Mouse (Mus musculus): ENCODE measurements around the gene Hist1h3b. TPM values are rescaled to one million over a fixed set of nuclear protein-coding genes. Genes with fewer than 3 reads are reported as not detected.
"Not testable (repeated sequence)": the region's sequence is repeated elsewhere in the genome, so short reads cannot be mapped to it uniquely, and the experiment has no call there.

The Hist1h3b gene
- polyA plus RNA-seq (2015; fragmentation: Nextera tagmentation; extraction: Ambion mirVana) = 0.96 and 2.3 TPM in 2 replicates

DNA sequence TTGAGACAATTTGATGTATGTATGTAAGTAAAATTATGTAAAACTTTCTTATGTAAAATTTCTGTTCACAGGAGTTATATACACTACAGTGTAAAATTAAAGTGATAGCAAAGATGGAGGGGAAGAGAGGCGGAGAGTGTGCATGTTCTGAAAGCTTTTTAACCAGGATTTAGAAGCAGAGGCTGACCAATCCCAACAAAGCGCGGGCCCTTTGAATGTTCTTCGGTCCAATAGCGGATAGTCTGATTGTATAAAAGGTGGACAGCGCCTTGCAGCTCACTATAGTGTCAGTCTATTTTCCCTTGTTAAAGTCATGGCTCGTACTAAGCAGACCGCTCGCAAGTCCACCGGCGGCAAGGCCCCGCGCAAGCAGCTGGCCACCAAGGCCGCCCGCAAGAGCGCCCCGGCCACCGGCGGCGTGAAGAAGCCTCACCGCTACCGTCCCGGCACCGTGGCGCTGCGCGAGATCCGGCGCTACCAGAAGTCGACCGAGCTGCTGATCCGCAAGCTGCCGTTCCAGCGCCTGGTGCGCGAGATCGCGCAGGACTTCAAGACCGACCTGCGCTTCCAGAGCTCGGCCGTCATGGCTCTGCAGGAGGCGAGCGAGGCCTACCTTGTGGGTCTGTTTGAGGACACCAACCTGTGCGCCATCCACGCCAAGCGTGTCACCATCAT lies at the start of gene Hist1h3b:
TSS of gene Hist1h3b (plus strand) at position 201 of the 675 bp plus-strand sequence.
- H3K27me3 ChIP-seq, H3K9me3 ChIP-seq, H3K36me3 ChIP-seq: not testable (repeated sequence)
- Histone ChIP-seq H3K4me2 (peak within 1 kb of the TSS; percentile 67), H3K4me1 (replicated peaks) (peaks cover 27% of the 10 kb centered on the region), H3K4me3 (peak within 1 kb of the TSS; percentile 45), H3K9ac (peak within 1 kb of the TSS; percentile 66), H3K27ac (replicated peaks) (peak within 1 kb of the TSS; percentile 95)
- peak; percentile 76 for ATAC-seq (ENCODE audit: low read depth)
- 1% methylated on average over 16 of the region's 47 CpGs for WGBS

DNA sequence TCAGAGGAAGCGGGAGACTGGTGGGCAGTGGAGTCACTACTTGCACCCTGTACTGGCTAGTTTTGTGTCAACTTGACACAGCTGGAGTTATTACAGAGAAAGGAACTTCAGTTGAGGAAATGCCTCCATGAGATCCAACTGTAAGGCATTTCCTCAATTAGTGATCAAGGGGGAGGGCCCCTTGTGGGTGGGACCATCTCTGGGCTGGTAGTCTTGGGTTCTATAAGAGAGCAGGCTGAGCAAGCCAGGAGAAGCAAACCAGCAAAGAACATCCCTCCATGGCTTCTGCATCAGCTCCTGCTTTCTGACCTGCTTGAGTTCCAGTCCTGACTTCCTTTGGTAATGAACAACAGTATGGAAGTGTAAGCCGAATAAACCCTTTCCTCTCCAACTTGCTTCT lies 49.3 kb upstream of the Hist1h3b start:
- H3K9ac ChIP-seq; H3K4me1 ChIP-seq (replicated peaks); H3K27me3 ChIP-seq; H3K9me3 ChIP-seq; H3K4me3 ChIP-seq; ATAC-seq (ENCODE audit: low read depth); H3K27ac ChIP-seq (replicated peaks); H3K36me3 ChIP-seq; H3K4me2 ChIP-seq: not testable (repeated sequence)
- 89% methylated on average over 2 of the region's 2 CpGs for WGBS

DNA sequence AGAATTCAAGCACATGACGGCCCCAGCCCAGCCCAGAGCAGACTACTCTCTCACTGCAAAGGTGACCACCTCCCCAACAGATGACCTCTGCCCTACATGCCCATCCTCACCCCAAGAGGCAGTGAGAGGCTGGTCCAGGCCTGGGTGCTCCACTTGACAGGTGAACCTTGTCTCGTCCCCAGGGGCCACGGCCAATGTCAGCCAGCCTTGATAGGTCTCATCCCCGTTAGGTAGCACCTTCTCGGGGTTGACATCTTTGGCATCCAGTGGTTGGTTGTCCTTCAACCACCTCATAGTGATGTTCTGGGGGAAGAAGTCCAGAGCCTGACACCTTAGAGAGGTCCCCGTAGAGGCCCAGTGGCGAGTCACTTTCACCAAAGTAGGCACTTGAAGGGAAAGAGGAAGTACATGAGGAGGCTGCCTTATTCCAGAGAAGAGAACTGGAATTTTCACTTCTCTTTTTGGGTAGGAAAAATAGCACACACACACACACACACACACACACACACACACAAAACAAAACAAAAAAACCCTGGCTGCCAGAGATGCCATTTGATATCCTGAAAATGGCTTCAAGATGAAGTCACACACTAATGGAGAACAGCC lies 46.2 kb upstream of the Hist1h3b start:
- no peaks in the 10 kb centered on the region for H3K9me3 ChIP-seq

DNA sequence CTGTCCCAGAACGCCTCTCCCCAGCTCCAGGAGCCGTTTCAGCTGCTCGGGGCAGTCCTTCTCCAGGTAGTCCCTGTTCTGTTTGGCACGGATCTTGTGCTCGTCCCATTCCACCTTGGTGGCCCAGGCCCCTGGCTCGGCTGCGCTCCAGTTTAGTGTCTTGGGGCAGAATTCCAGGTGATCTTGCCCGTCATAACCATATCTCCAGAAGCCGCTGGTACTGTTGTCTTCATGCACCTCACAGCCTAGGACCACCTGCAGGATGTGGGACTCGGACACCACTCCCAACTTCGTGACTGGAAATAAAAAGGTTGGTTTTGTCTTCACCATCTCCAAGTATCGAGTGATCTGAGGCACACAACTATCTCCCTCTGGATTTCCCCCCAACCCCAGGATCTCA lies 45.3 kb upstream of the Hist1h3b start:
- Histone ChIP-seq H3K27me3 (peaks cover 10% of the 10 kb centered on the region; the same call in 1 of the 2 replicates), H3K36me3 (no peaks in the 10 kb centered on the region), H3K9me3 (no peaks in the 10 kb centered on the region), H3K4me1 (replicated peaks) (peaks cover 16% of the 10 kb centered on the region), H3K4me3 (no peak overlapping the region), H3K27ac (replicated peaks) (no peak overlapping the region), H3K4me2 (no peak overlapping the region), H3K9ac (no peak overlapping the region)
- 93% methylated on average over 12 of the region's 12 CpGs for WGBS
- ATAC-seq (ENCODE audit: low read depth) = no peak

More for the DNA sequence above, 46.2 kb upstream of the Hist1h3b start:
- Histone ChIP-seq H3K27ac (replicated peaks) (no peak overlapping the region), H3K36me3 (no peaks in the 10 kb centered on the region), H3K4me1 (replicated peaks) (peaks cover 16% of the 10 kb centered on the region), H3K27me3 (peaks cover 2% of the 10 kb centered on the region; the same call in 1 of the 2 replicates), H3K9ac (no peak overlapping the region), H3K4me3 (no peak overlapping the region), H3K4me2 (no peak overlapping the region)
- no peak for ATAC-seq (ENCODE audit: low read depth)
- WGBS = 94% methylated on average over 7 of the region's 7 CpGs

DNA sequence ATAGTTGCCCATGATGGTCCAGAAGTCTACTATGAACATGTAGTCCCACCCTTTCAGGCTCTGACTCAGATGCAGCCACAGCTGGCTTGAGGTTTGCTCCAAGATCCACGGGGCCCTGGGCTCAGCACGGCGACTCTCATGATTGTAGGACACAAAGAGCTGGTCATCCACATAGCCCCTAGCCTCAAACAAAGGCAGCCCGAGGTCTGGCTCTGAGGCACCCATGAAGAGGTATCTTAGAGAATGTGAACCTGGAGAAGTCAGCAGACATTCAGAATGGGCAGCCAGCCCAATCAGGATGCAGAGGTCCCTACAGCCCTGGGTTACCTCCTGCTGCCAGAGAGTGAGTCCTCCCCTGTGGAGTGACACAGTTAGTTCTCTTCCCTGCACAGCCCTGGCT lies 44.0 kb upstream of the Hist1h3b start:
- Histone ChIP-seq H3K9ac (no peak overlapping the region), H3K9me3 (no peaks in the 10 kb centered on the region), H3K36me3 (no peaks in the 10 kb centered on the region), H3K4me2 (no peak overlapping the region), H3K27ac (replicated peaks) (no peak overlapping the region), H3K27me3 (peaks cover 10% of the 10 kb centered on the region; the same call in 1 of the 2 replicates), H3K4me3 (no peak overlapping the region), H3K4me1 (replicated peaks) (peaks cover 16% of the 10 kb centered on the region)
- no peak for ATAC-seq (ENCODE audit: low read depth)
- WGBS = 89% methylated on average over 4 of the region's 4 CpGs

DNA sequence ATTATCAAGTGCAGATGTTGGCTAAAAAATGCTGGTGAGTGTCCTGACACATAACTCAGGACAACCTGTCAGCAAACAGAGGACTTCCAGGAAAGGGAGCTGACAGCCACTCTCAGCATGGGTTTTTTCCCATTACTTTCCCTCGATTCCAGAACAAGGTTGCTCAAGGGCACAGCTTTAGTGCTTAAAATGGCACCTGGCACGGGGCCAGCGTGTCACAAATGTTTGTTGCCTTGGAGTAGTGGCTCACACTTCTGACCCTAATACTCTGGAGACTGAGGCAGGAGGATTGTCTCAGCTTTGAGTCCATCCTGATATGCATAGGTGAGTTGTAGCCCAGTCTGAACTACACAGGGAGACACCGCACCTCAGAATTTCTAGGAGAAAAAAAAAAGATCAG lies 43.4 kb upstream of the Hist1h3b start:
- H3K4me1 ChIP-seq (replicated peaks) = peaks cover 19% of the 10 kb centered on the region
- no peaks in the 10 kb centered on the region for H3K36me3 ChIP-seq
- H3K27ac ChIP-seq (replicated peaks) = no peak overlapping the region
- no peak overlapping the region for H3K4me2 ChIP-seq
- 74% methylated on average over 4 of the region's 4 CpGs for WGBS
- ATAC-seq (ENCODE audit: low read depth) = no peak
- no peaks in the 10 kb centered on the region for H3K9me3 ChIP-seq
- H3K4me3 ChIP-seq = no peak overlapping the region
- H3K27me3 ChIP-seq = 0 out of 2 replicates have a peak, but pooled peaks cover 10% of the 10 kb centered on the region
- H3K9ac ChIP-seq = no peak overlapping the region

DNA sequence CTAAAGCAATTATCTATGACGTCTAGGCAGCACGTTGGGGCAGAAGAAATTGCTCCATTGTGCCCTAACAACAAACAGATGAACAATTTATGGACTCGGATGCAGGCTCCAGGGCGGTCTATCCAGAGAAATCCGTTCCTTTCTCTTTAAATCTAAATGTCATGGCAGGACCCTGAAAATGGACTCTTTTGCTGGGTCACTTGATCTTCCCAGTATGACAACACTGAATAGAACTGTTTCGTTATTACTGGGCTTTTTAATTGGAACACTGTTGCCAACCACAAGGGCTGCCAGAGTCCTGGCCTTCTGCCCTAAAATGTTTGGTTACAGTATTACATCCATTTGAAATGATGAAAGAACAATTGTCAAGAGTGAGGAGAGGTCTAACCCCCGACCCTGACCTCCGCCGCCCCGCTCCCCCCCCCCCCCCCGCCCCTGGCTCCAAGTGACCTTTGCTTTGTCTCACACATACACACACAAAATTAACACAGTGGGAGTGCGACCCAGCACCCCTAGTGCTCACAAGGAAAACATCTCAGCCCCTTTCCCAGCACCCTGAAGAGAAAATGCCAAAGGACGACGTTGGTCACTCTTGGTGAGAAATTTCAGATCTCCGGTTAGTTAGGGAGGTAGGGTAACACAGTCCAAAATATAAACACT lies 42.2 kb upstream of the Hist1h3b start:
- peak overlapping the region; percentile 64 for H3K9ac ChIP-seq
- WGBS = 6% methylated on average over 15 of the region's 15 CpGs
- H3K4me1 ChIP-seq (replicated peaks) = peaks cover 21% of the 10 kb centered on the region
- no peaks in the 10 kb centered on the region for H3K9me3 ChIP-seq
- 0 out of 2 replicates have a peak, but pooled peaks have one; percentile 19 for ATAC-seq (ENCODE audit: low read depth)
- H3K27ac ChIP-seq (replicated peaks) = no peak overlapping the region
- H3K27me3 ChIP-seq = 0 out of 2 replicates have a peak, but pooled peaks cover 10% of the 10 kb centered on the region
- peak overlapping the region; percentile 37 for H3K4me3 ChIP-seq
- H3K36me3 ChIP-seq = no peaks in the 10 kb centered on the region
- H3K4me2 ChIP-seq = peak overlapping the region; percentile 65

DNA sequence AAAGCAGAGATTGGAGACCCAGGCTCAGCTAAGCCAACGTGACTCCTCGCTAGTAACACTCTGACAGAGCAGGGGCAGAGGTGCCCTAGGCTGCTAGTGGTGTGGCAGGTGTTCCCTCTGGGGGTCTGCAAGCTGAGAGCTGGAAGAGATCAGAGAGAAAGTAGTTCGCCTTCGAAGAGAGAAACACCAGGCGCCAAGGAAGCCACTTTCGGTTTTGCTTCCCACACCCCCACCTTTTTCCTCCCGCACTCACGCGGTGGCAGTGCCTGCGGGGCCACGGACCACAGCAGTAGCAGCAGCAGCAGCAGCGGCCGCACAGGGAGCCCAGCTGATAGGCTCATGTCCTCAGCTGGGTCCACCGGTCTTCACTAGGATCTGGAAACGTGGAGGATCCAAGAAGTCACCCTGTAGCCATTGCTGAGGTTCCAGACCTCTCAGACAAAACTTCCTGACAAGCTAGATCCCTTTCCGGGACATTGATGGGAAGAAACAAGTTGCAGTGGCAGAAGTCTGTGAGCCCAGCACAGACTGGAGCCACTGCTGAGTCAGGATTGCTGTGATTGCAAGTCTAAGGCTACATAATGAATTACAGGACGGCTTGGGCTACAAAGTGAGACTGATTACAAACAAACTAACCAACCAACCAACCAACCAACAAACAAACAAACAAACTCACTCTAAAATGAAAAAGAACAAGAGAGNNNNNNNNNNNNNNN lies 41.5 kb upstream of the Hist1h3b start, which contains the start of gene Hfe:
TSS of gene Hfe (minus strand) at position 481 of the 716 bp plus-strand sequence.
- peak within 1 kb of the TSS; percentile 65 for H3K4me2 ChIP-seq

DNA sequence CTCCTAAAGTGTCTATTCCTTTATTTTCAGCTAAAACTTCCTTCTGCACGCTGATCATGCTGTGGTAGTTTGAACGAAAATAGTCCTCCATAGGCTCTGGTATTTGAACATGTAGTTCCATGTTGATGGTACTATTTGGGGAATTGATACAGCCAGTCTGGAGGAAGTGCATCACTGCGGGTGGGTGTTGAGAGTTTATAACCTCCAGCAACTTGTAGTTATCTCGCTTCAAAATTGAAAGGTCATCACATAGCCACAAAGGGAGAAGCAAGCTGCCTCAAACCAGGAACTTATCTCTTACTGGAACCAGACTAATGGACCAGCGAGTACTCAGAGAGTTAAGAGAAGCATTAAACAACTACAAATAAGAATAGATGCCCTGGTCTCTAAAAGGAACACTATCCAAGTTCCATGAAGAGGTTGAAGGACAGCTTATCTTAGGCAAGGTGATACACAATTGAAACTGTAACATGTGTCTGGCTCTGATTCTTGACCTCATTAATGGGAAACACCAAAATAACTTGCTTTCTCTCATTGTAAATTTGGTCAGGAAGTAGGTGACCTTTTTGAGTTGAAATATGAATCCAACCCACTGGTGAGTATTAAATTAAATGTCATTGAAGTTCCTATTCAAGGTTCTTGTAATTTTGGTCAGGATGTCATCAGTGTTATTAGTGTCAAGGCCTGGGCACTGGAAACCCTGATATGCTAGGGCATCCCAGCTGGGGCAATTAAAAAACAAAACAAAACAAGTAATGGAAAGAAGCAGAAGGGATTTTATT lies 35.6 kb upstream of the Hist1h3b start:
- Histone ChIP-seq H3K9me3 (no peaks in the 10 kb centered on the region), H3K9ac (no peak overlapping the region), H3K4me1 (replicated peaks) (0 out of 2 replicates have a peak, but pooled peaks cover 5% of the 10 kb centered on the region), H3K4me2 (no peak overlapping the region), H3K27me3 (0 out of 2 replicates have a peak, but pooled peaks cover 2% of the 10 kb centered on the region), H3K27ac (replicated peaks) (no peak overlapping the region), H3K36me3 (no peaks in the 10 kb centered on the region), H3K4me3 (no peak overlapping the region)
- 86% methylated on average over 5 of the region's 5 CpGs for WGBS
- no peak for ATAC-seq (ENCODE audit: low read depth)

More for the DNA sequence above, 41.5 kb upstream of the Hist1h3b start, which contains the start of gene Hfe:
- Histone ChIP-seq H3K36me3 (no peaks in the 10 kb centered on the region), H3K27ac (replicated peaks) (no peak within 1 kb of the TSS), H3K4me3 (peak within 1 kb of the TSS; percentile 37), H3K9ac (peak within 1 kb of the TSS; percentile 64), H3K4me1 (replicated peaks) (peaks cover 21% of the 10 kb centered on the region), H3K27me3 (0 out of 2 replicates have a peak, but pooled peaks cover 10% of the 10 kb centered on the region), H3K9me3 (no peaks in the 10 kb centered on the region)
- ATAC-seq (ENCODE audit: low read depth) = peak; percentile 63; the same call in 1 of the 2 replicates
- WGBS = 3% methylated on average over 17 of the region's 17 CpGs

DNA sequence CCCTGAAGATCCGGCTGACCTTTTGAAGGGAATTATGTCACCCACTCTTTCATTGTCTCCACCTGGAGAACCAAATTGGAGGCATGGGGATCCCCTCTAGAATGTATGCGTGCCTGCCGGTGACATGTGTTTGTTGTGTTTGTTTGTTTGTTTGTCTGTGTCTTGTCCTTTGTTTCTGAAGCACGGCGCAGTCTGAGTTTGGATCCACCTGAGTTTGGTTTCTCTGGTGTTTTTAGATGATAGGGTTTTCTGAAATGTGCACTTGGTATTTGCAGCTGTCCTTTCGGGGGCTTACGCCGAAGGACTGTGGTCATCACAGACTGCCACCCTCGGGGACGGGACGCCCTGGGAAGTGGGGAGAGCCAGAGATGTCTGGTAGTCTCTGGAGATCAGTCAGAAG lies 34.9 kb upstream of the Hist1h3b start:
- no peak overlapping the region for H3K4me2 ChIP-seq
- 65% methylated on average over 11 of the region's 11 CpGs for WGBS
- H3K27ac ChIP-seq (replicated peaks) = no peak overlapping the region
- no peaks in the 10 kb centered on the region for H3K36me3 ChIP-seq
- H3K9ac ChIP-seq = no peak overlapping the region
- no peak overlapping the region for H3K4me3 ChIP-seq
- H3K4me1 ChIP-seq (replicated peaks) = 0 out of 2 replicates have a peak, but pooled peaks cover 5% of the 10 kb centered on the region
- H3K27me3 ChIP-seq = no peaks in the 10 kb centered on the region
- no peaks in the 10 kb centered on the region for H3K9me3 ChIP-seq
- no peak for ATAC-seq (ENCODE audit: low read depth)

DNA sequence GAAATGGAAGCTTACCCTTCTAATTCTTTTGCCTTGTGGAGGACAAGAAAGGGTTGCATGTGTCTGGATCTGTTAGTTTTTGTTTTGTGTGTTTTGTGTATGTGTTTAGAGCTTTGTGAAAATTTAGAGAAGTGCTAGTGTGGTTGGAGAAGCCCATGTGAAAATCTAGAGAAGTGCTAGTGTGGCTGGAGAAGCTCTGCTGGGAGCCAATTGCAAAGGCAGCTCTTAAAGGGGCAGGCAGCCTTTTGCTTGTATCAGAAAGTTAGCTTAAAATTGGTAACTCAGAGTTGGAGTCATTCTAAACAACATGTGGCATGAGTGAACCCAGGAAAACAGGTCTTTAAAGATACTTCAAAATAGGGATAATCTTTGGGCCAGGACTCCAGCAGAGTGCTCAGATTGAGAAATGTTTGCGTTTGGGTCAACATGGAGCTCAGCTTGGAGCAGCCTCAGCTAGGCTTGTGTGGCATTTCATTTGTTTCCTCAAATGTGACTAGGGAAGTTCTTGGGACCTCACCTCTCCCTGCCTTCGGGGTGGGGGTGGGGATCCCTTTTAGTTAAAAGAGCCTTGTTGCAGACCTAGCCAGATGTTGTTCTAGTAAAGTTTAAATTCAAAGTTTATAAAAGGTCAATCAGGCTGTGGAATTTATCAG lies 34.3 kb upstream of the Hist1h3b start:
- H3K4me1 ChIP-seq (replicated peaks); H3K4me3 ChIP-seq; H3K9ac ChIP-seq; H3K27ac ChIP-seq (replicated peaks); H3K9me3 ChIP-seq; H3K36me3 ChIP-seq; ATAC-seq (ENCODE audit: low read depth); H3K4me2 ChIP-seq; H3K27me3 ChIP-seq: not testable (repeated sequence)
- 25% methylated on average over 2 of the region's 2 CpGs for WGBS

All from neural tube, embryonic 13.5 days (tissue).